Mouse (Mus musculus): ENCODE results near the gene Vsig10l. TPM values are rescaled to one million over a fixed set of nuclear protein-coding genes. Genes with fewer than 3 reads are reported as not detected.

The Vsig10l gene
- total RNA-seq, 1 experiment, result 3.6 TPM

DNA sequence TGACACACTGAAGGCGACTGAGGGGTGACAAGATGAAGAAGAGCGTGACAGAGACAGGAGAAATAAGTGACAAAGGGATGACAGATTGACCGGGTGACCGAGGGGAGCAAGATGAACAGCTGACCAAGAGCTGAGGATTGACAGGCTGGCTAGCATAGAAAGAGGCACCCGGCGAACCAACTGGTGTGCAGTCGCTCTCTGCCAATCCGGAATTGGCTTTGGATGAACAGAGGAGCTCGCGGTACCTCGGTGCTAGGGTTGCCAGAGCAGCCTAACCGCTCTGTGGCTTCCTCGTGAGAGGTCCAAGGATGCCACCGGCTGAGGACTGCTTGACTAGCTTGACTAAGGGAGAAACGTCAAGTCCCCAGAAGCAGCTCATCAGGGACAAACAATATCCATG is 55.4 kb downstream of the Vsig10l start:
- TF ChIP-seq HCFC1 (IDR thresholded peaks at IDR 0.05; ENCODE audit: borderline replicate concordance, insufficient read depth, low read length) (no peak), CHD2 (IDR thresholded peaks at IDR 0.05; ENCODE audit: low read depth, low read length) (no peak), MAFK (IDR thresholded peaks at IDR 0.05; ENCODE audit: insufficient read depth, low read depth, low read length) (no peak), ZNF384 (IDR thresholded peaks at IDR 0.05; ENCODE audit: low read depth, low read length) (no peak), ZC3H11A (IDR thresholded peaks at IDR 0.05; ENCODE audit: borderline replicate concordance, low read depth, low read length) (no peak)
- H3K36me3 ChIP-seq (ENCODE audit: control insufficient read depth, insufficient read depth, low read length, poor library complexity, severe bottlenecking), result no peaks in the 10 kb centered on the region
- in situ Hi-C loops (cut with MboI; ENCODE audit: low sequenced_read_pairs in 2 of 2, unreplicated experiment in 2 of 2), result no loop called here
- H3K9ac ChIP-seq (ENCODE audit: insufficient read depth, low read depth, low read length, poor library complexity, severe bottlenecking), result no peak overlapping the region
- DNase-seq (ENCODE audit: low read depth, low spot score), result no peak
- no peaks in the 10 kb centered on the region for H3K4me1 ChIP-seq (ENCODE audit: control insufficient read depth in 2 of 2, insufficient read depth in 2 of 2, low read length in 2 of 2, poor library complexity in 1 of 2)
- H3K27ac ChIP-seq (ENCODE audit: insufficient read depth, low read depth, low read length, poor library complexity, severe bottlenecking), result no peak overlapping the region
- H3K9me3 ChIP-seq (ENCODE audit: control insufficient read depth, insufficient read depth, low read depth, low read length), result no peaks in the 10 kb centered on the region
- 0 out of 4 replicates have a peak overlapping the region, but pooled peaks of 1 of the 2 experiments have one; percentile 17 for H3K4me3 ChIP-seq (ENCODE audit: insufficient read depth in 1 of 2, low read depth in 1 of 2, low read length in 2 of 2, poor library complexity in 1 of 2, severe bottlenecking in 1 of 2)

Other genes with a start within 250 kb of the Vsig10l start
- gene Zfp715, start 149.9 kb upstream of the Vsig10l start, total RNA-seq (2012; rRNA removed), result 12.9 and 13.6 TPM in 2 replicates
- 0.49 and 1.1 TPM in 2 replicates for gene Siglecf, start 111.8 kb upstream of the Vsig10l start, total RNA-seq (2012; rRNA removed)
- gene Siglecg, start 54.9 kb upstream of the Vsig10l start, total RNA-seq (2012; rRNA removed), result 1.6 and 1.9 TPM in 2 replicates
- gene Lim2, start 35.5 kb upstream of the Vsig10l start, total RNA-seq (2012; rRNA removed), result 0.79 and 1.1 TPM in 2 replicates
- gene Nkg7, start 26.1 kb upstream of the Vsig10l start, total RNA-seq (2012; rRNA removed), result 0.37 and 0.62 TPM in 2 replicates
- gene Cldnd2, start 22.4 kb upstream of the Vsig10l start, total RNA-seq (2012; rRNA removed), result not detected in 2 replicates
- gene Etfb, start 19.1 kb upstream of the Vsig10l start, total RNA-seq (2012; rRNA removed), result 126 and 134 TPM in 2 replicates
- not detected in 2 replicates for gene Gm45233, start 19.0 kb upstream of the Vsig10l start, total RNA-seq (2012; rRNA removed)
- 0.95 and 1.7 TPM in 2 replicates for gene Iglon5, start 26.9 kb downstream of the Vsig10l start, total RNA-seq (2012; rRNA removed)
- gene 4931406B18Rik, start 42.8 kb downstream of the Vsig10l start, total RNA-seq (2012; rRNA removed), result not detected in 2 replicates
- gene Cd33, start 81.3 kb downstream of the Vsig10l start, total RNA-seq (2012; rRNA removed), result 0.04 and 0.16 TPM in 2 replicates
- 1.9 and 2.1 TPM in 2 replicates for gene Zfp658, start 99.1 kb downstream of the Vsig10l start, total RNA-seq (2012; rRNA removed)
- gene Zfp719, start 116.5 kb downstream of the Vsig10l start, total RNA-seq (2012; rRNA removed), result 9.2 and 9.9 TPM in 2 replicates
- 13.0 and 17.7 TPM in 2 replicates for gene Zfp819, start 144.0 kb downstream of the Vsig10l start, total RNA-seq (2012; rRNA removed)
- 0.11 TPM in 1 of 2 replicates, not detected in the other for gene Ceacam18, start 171.6 kb downstream of the Vsig10l start, total RNA-seq (2012; rRNA removed)
- not detected in 2 replicates for gene Siglece, start 197.0 kb downstream of the Vsig10l start, total RNA-seq (2012; rRNA removed)
- 9.6 and 10.0 TPM in 2 replicates for gene Ctu1, start 208.9 kb downstream of the Vsig10l start, total RNA-seq (2012; rRNA removed)
- 0.18 TPM in 1 of 2 replicates, not detected in the other for gene Klk14, start 227.3 kb downstream of the Vsig10l start, total RNA-seq (2012; rRNA removed)
- 0.36 and 1.5 TPM in 2 replicates for gene Klk13, start 249.4 kb downstream of the Vsig10l start, total RNA-seq (2012; rRNA removed)

Measured in ES-E14 (cell line).